Mouse (Mus musculus) C2C12 (cell line): ENCODE data around the gene Mrap. TPM values are rescaled to one million over a fixed set of nuclear protein-coding genes. Genes with fewer than 3 reads are reported as not detected.

Experiments used
- H3K27me3 ChIP-seq: one replicate; pipeline ENCODE4 v1.6.1; 2011; ENCODE audit not compliant: control insufficient read depth, insufficient read depth, insufficient read length
- H3K36me3 ChIP-seq: one replicate; pipeline ENCODE4 v1.6.1; 2011; ENCODE audit not compliant: control insufficient read depth, insufficient read depth
- H3K4me3 ChIP-seq: one replicate; pipeline ENCODE4 v1.5.1; 2011; ENCODE audit warnings: mild to moderate bottlenecking, control low read depth; ENCODE audit not compliant: poor library complexity, insufficient read depth, severe bottlenecking
- H3K79me2 ChIP-seq: one replicate; pipeline ENCODE4 v1.6.1; 2011; ENCODE audit not compliant: control insufficient read depth, insufficient read depth
- H3K79me3 ChIP-seq: one replicate; pipeline ENCODE4 v1.6.1; 2011; ENCODE audit warnings: low read depth, control low read depth
- H3ac ChIP-seq: one replicate; pipeline ENCODE3; 2011; ENCODE audit warnings: low read depth; ENCODE audit not compliant: control insufficient read depth, insufficient read length
- CEBPB ChIP-seq: IDR thresholded peaks from one replicate; pipeline ENCODE4 v1.6.1; 2011; ENCODE audit warnings: low read depth, mild to moderate bottlenecking, control low read depth, moderate library complexity
- CTCF ChIP-seq: IDR thresholded peaks from one replicate; pipeline ENCODE4 v1.5.1; 2011; ENCODE audit not compliant: control insufficient read depth, insufficient read depth, insufficient read length
- FOSL1 ChIP-seq: IDR thresholded peaks from one replicate; pipeline ENCODE4 v1.8.0; 2011; ENCODE audit warnings: mild to moderate bottlenecking, low read length; ENCODE audit not compliant: poor library complexity, insufficient read depth, severe bottlenecking
- MAX ChIP-seq: IDR thresholded peaks from one replicate; pipeline ENCODE4 v1.6.1; 2011; ENCODE audit warnings: mild to moderate bottlenecking, control low read depth
- MYOD1 ChIP-seq: IDR thresholded peaks from one replicate; pipeline ENCODE4 v1.6.1; 2011; ENCODE audit warnings: low read depth; ENCODE audit not compliant: control insufficient read depth, insufficient read length
- MYOG ChIP-seq: IDR thresholded peaks from one replicate; pipeline ENCODE4 v1.6.1; 2011; ENCODE audit not compliant: control insufficient read depth, insufficient read length; ENCODE audit errors: extremely low read depth
- USF1 ChIP-seq: IDR thresholded peaks from one replicate; pipeline ENCODE4 v1.6.1; 2011; ENCODE audit warnings: low read depth, mild to moderate bottlenecking, control low read depth, moderate library complexity
- polyA plus RNA-seq: library from polyadenylated mRNA; unstranded; fragments of >200 nt; fragmentation: generic; extraction: Trizol; gene quantifications from one replicate; pipeline ENCODE4 v1.2.1, GENCODE M21; 2012; ENCODE audit warnings: missing spikeins

Mrap gene
- polyA plus RNA-seq, 1 experiment: not detected

- no peaks in the 10 kb centered on the region for H3K79me3 ChIP-seq
- H3ac ChIP-seq: no peak overlapping the region
- no peaks in the 10 kb centered on the region for H3K27me3 ChIP-seq
- no peaks in the 10 kb centered on the region for H3K79me2 ChIP-seq
- no peak overlapping the region for H3K4me3 ChIP-seq
- H3K36me3 ChIP-seq: peaks cover 91% of the 10 kb centered on the region
- no peak for TF ChIP-seq MAX
- no peak for TF ChIP-seq CTCF
- no peak for TF ChIP-seq FOSL1
- TF ChIP-seq USF1: no peak
Measured at GRCm38 (mm10) chr16:90783302-90783701, 45.3 kb downstream of the Mrap start.

GRCm38 (mm10) chr16:90785257-90785656, 47.2 kb downstream of the Mrap start:
- Histone ChIP-seq H3ac (no peak overlapping the region), H3K36me3 (peaks cover 90% of the 10 kb centered on the region), H3K27me3 (no peaks in the 10 kb centered on the region), H3K4me3 (no peak overlapping the region), H3K79me3 (no peaks in the 10 kb centered on the region), H3K79me2 (no peaks in the 10 kb centered on the region)
- no peak for TF ChIP-seq CEBPB
- TF ChIP-seq FOSL1: no peak
- no peak for TF ChIP-seq MAX
- no peak for TF ChIP-seq MYOG
- no peak for TF ChIP-seq CTCF
- no peak for TF ChIP-seq MYOD1
- TF ChIP-seq USF1: no peak

GRCm38 (mm10) chr16:90788580-90788979, 50.6 kb downstream of the Mrap start:
- Histone ChIP-seq H3K79me2 (no peaks in the 10 kb centered on the region), H3K27me3 (no peaks in the 10 kb centered on the region), H3K79me3 (no peaks in the 10 kb centered on the region), H3K36me3 (peaks cover 94% of the 10 kb centered on the region), H3ac (no peak overlapping the region), H3K4me3 (no peak overlapping the region)
- TF ChIP-seq USF1: no peak
- no peak for TF ChIP-seq MYOG
- TF ChIP-seq FOSL1: no peak
- TF ChIP-seq CEBPB: no peak
- no peak for TF ChIP-seq MAX
- no peak for TF ChIP-seq CTCF
- no peak for TF ChIP-seq MYOD1

- H3K27me3 ChIP-seq: no peaks in the 10 kb centered on the region
- no peak overlapping the region for H3ac ChIP-seq
- H3K79me2 ChIP-seq: no peaks in the 10 kb centered on the region
- H3K4me3 ChIP-seq: no peak overlapping the region
- no peaks in the 10 kb centered on the region for H3K79me3 ChIP-seq
- H3K36me3 ChIP-seq: peaks cover 90% of the 10 kb centered on the region
- TF ChIP-seq USF1 (no peak), MYOG (no peak), CTCF (no peak), CEBPB (no peak), MAX (no peak), MYOD1 (no peak), FOSL1 (no peak)
Measured at GRCm38 (mm10) chr16:90790946-90791345, 52.9 kb downstream of the Mrap start.

GRCm38 (mm10) chr16:90792066-90792465, 54.1 kb downstream of the Mrap start:
- Histone ChIP-seq H3K79me2 (no peaks in the 10 kb centered on the region), H3K79me3 (no peaks in the 10 kb centered on the region), H3K27me3 (no peaks in the 10 kb centered on the region), H3ac (no peak overlapping the region), H3K36me3 (peaks cover 91% of the 10 kb centered on the region), H3K4me3 (no peak overlapping the region)
- TF ChIP-seq CTCF: no peak
- TF ChIP-seq MYOG: no peak
- TF ChIP-seq USF1: no peak
- TF ChIP-seq MAX: no peak
- no peak for TF ChIP-seq FOSL1
- TF ChIP-seq MYOD1: no peak
- no peak for TF ChIP-seq CEBPB

GRCm38 (mm10) chr16:90792500-90792899, 54.5 kb downstream of the Mrap start:
- Histone ChIP-seq H3K36me3 (peaks cover 90% of the 10 kb centered on the region), H3ac (no peak overlapping the region), H3K79me3 (no peaks in the 10 kb centered on the region), H3K79me2 (no peaks in the 10 kb centered on the region), H3K27me3 (no peaks in the 10 kb centered on the region), H3K4me3 (no peak overlapping the region)
- TF ChIP-seq USF1 (no peak), MYOD1 (no peak), MAX (no peak), FOSL1 (no peak), CTCF (no peak), CEBPB (no peak), MYOG (no peak)
